ENCODE assay signal across 16 mouse cellular contexts in the genomic region with DNA sequence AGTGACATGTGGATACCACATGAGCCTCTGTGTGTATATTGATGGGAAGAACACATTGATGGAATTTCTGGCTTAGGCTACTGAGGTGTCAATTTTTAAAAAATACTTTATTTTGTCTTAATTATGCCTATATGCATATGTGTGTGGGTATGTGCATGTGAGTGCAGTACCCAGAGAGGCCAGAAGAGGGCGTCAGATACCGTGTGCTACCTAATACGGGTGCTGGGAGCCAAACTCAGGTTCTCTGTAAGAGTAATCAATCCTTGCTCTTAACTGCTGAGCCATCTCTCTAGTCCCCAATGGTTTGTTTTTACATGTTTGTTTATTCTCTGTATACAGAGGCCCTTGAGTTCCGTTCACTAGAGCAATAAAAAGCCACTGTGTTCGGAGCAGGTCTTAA. TPM values are rescaled to one million over a fixed set of nuclear protein-coding genes. Genes with fewer than 3 reads are reported as not detected.
A peak's percentile ranks its signal among the peaks of the same experiment; 100 is the strongest.
DNase-seq lines count a peak whose midpoint lies in the region; ATAC-seq and TF ChIP-seq lines count a peak whose summit lies in the region.
"Had no signal": no experiment of that assay in that cellular context is flagged by ENCODE, and none has a peak within 500 bp of the region (broad histone marks: within the 10 kb centered on the region; RNA-seq: fewer than 3 reads in every experiment).

No protein-coding gene starts in this region.

- no peak overlapping the region for H3K4me3 ChIP-seq in forebrain, postnatal 0 days (ENCODE audit: low read depth, low read length)
- no peak overlapping the region for H3K4me3 ChIP-seq in forebrain, embryonic 16.5 days (replicated peaks; ENCODE audit: low read length)
- no peak overlapping the region for H3K4me3 ChIP-seq in limb, embryonic 12.5 days (replicated peaks)
- H3K4me3 ChIP-seq in limb, embryonic 10.5 days = no peak overlapping the region
- no peak overlapping the region for H3K4me3 ChIP-seq in CH12.LX (replicated peaks in 1 of 3; ENCODE audit: low read depth in 2 of 3, low read length in 2 of 3, poor library complexity in 1 of 3)
- no peak overlapping the region for H3K4me3 ChIP-seq in bone marrow macrophage, adult 2 months (ENCODE audit: insufficient read depth, low read length)
- H3K4me3 ChIP-seq: forebrain, embryonic 15.5 days; heart, embryonic 13.5 days had no signal

- 84% methylated on average over 5 of the region's 5 CpGs for WGBS in forebrain, postnatal 0 days
- 87% methylated on average over 5 of the region's 5 CpGs for WGBS in forebrain, embryonic 16.5 days
- 71% methylated on average over 5 of the region's 5 CpGs for WGBS in limb, embryonic 12.5 days
- 68% methylated on average over 5 of the region's 5 CpGs for WGBS in limb, embryonic 10.5 days

- no peaks in the 10 kb centered on the region for H3K79me2 ChIP-seq in CH12.LX (replicated peaks; ENCODE audit: control insufficient read depth, extremely low read depth, insufficient read depth, poor library complexity, severe bottlenecking)

- no peaks in the 10 kb centered on the region for H3K9me3 ChIP-seq in forebrain, postnatal 0 days (ENCODE audit: low read length)
- H3K9me3 ChIP-seq in forebrain, embryonic 16.5 days (ENCODE audit: control insufficient read depth, low read length) = peaks cover 5% of the 10 kb centered on the region; the same call in 1 of the 2 replicates
- peaks cover 10% of the 10 kb centered on the region; the same call in 1 of the 2 replicates for H3K9me3 ChIP-seq in limb, embryonic 12.5 days
- H3K9me3 ChIP-seq in limb, embryonic 10.5 days (replicated peaks) = no peaks in the 10 kb centered on the region
- peaks cover 10% of the 10 kb centered on the region for H3K9me3 ChIP-seq in CH12.LX (replicated peaks; ENCODE audit: low read length)
- H3K9me3 ChIP-seq: forebrain, embryonic 15.5 days had no signal

- peak; percentile 48 for TF ChIP-seq CTCF in forebrain, postnatal 0 days (IDR thresholded peaks at IDR 0.05; ENCODE audit: low read depth)
- TF ChIP-seq CTCF in CH12.LX (conservative IDR thresholded peaks at IDR 0.05 in 1 of 2, IDR thresholded peaks at IDR 0.05 in 1 of 2; ENCODE audit: low read depth in 2 of 2, low read length in 2 of 2) = peak; percentile 38 to 41; a peak in 3 of 4 replicates
- peak; percentile 21; the same call in 1 of the 2 replicates for TF ChIP-seq CTCF in bone marrow macrophage, adult 2 months (IDR thresholded peaks at IDR 0.05; ENCODE audit: low read depth, low read length)

- TF ChIP-seq RAD21 in CH12.LX (IDR thresholded peaks at IDR 0.05; ENCODE audit: low read depth, low read length) = no peak

- ATAC-seq in forebrain, postnatal 0 days = no peak
- ATAC-seq in forebrain, embryonic 16.5 days = no peak
- 0 out of 2 replicates have a peak, but pooled peaks have one; percentile 33 for ATAC-seq in limb, embryonic 12.5 days (ENCODE audit: insufficient number of reproducible peaks, insufficient read depth, low FRiP score, low TSS enrichment, low read depth)

- no peak for TF ChIP-seq POLR2A in CH12.LX (IDR thresholded peaks at IDR 0.05; ENCODE audit: low read depth, low read length)
- no peak for TF ChIP-seq POLR2A in bone marrow macrophage, adult 2 months (IDR thresholded peaks at IDR 0.05; ENCODE audit: borderline replicate concordance, low read depth, low read length)

- no peaks in the 10 kb centered on the region for H3K36me3 ChIP-seq in forebrain, postnatal 0 days (ENCODE audit: insufficient read depth)
- H3K36me3 ChIP-seq in forebrain, embryonic 16.5 days (ENCODE audit: control insufficient read depth, insufficient read depth) = no peaks in the 10 kb centered on the region
- peaks cover 30% of the 10 kb centered on the region for H3K36me3 ChIP-seq in limb, embryonic 12.5 days
- peaks cover 47% of the 10 kb centered on the region for H3K36me3 ChIP-seq in limb, embryonic 10.5 days
- H3K36me3 ChIP-seq in CH12.LX (replicated peaks in 1 of 2; ENCODE audit: control insufficient read depth in 1 of 2, insufficient read depth in 1 of 2, low read length in 1 of 2) = peaks cover 0 to 13% of the 10 kb centered on the region in 2 experiments
- H3K36me3 ChIP-seq: forebrain, embryonic 15.5 days had no signal

- H3K4me2 ChIP-seq in forebrain, postnatal 0 days (ENCODE audit: low read depth) = no peak overlapping the region
- H3K4me2 ChIP-seq in forebrain, embryonic 16.5 days (ENCODE audit: low read length) = no peak overlapping the region
- no peak overlapping the region for H3K4me2 ChIP-seq in limb, embryonic 12.5 days
- H3K4me2 ChIP-seq in CH12.LX (ENCODE audit: insufficient read depth, low read depth, poor library complexity, severe bottlenecking) = no peak overlapping the region
- H3K4me2 ChIP-seq: forebrain, embryonic 15.5 days; heart, embryonic 13.5 days had no signal

- no peak for DNase-seq in forebrain, postnatal 0 days
- DNase-seq in limb, embryonic 10.5 days (ENCODE audit: low spot score) = no peak
- no peak for DNase-seq in CH12.LX (ENCODE audit: extremely low read depth)
- DNase-seq in adrenal gland, adult 2 months = no peak
- no peak for DNase-seq in kidney, postnatal 10 days
- DNase-seq: adrenal gland, postnatal 36 days; cerebellum, adult 11 months; gastrocnemius, postnatal 14 days; kidney, adult 8-10 months; right cerebral cortex, postnatal 14 days; thymus, postnatal 25 days had no signal

- dilution Hi-C loops in CH12.LX (cut with MboI; ENCODE audit: extremely low pct_ligation_motif_present, extremely low pct_unique_long_range_greater_than_20kb, low sequenced_read_pairs) = no loop called here

- H3K4me1 ChIP-seq in forebrain, postnatal 0 days (ENCODE audit: insufficient read depth) = no peaks in the 10 kb centered on the region
- H3K4me1 ChIP-seq in forebrain, embryonic 16.5 days (replicated peaks; ENCODE audit: control insufficient read depth, insufficient read depth, low read length) = peaks cover 9% of the 10 kb centered on the region
- H3K4me1 ChIP-seq in limb, embryonic 12.5 days (replicated peaks) = peaks cover 31% of the 10 kb centered on the region
- peaks cover 27% of the 10 kb centered on the region for H3K4me1 ChIP-seq in limb, embryonic 10.5 days
- H3K4me1 ChIP-seq in CH12.LX (ENCODE audit: control insufficient read depth in 1 of 2, insufficient read depth in 2 of 2) = no peaks in the 10 kb centered on the region
- H3K4me1 ChIP-seq in bone marrow macrophage, adult 2 months (ENCODE audit: control insufficient read depth, insufficient read depth, low read length) = peaks cover 8% of the 10 kb centered on the region

- in situ Hi-C loops in CH12.LX (cut with MboI; ENCODE audit: low pct_ligation_motif_present, low pct_unique_long_range_greater_than_20kb, low sequenced_read_pairs) = no loop called here

- TF ChIP-seq EP300 in CH12.LX (IDR thresholded peaks at IDR 0.05; ENCODE audit: low read length) = no peak

- no peak overlapping the region for H3K27ac ChIP-seq in forebrain, postnatal 0 days (ENCODE audit: low read depth, low read length)
- H3K27ac ChIP-seq in forebrain, embryonic 16.5 days (ENCODE audit: low read length) = no peak overlapping the region
- H3K27ac ChIP-seq in limb, embryonic 12.5 days = peak overlapping the region; percentile 50; the same call in 1 of the 2 replicates
- no peak overlapping the region for H3K27ac ChIP-seq in limb, embryonic 10.5 days
- H3K27ac ChIP-seq in CH12.LX (ENCODE audit: insufficient read depth, low read depth) = no peak overlapping the region
- no peak overlapping the region for H3K27ac ChIP-seq in bone marrow macrophage, adult 2 months (ENCODE audit: insufficient read depth, low read depth, low read length)
- H3K27ac ChIP-seq: forebrain, embryonic 15.5 days; heart, embryonic 13.5 days had no signal

- no peaks in the 10 kb centered on the region for H3K27me3 ChIP-seq in forebrain, postnatal 0 days (ENCODE audit: insufficient read depth, low read length)
- H3K27me3 ChIP-seq in forebrain, embryonic 16.5 days (replicated peaks; ENCODE audit: control insufficient read depth, insufficient read depth, low read length) = no peaks in the 10 kb centered on the region
- H3K27me3 ChIP-seq in limb, embryonic 12.5 days = no peaks in the 10 kb centered on the region
- H3K27me3 ChIP-seq in limb, embryonic 10.5 days (ENCODE audit: low read depth, poor library complexity, severe bottlenecking) = no peaks in the 10 kb centered on the region
- peaks cover 1% of the 10 kb centered on the region for H3K27me3 ChIP-seq in CH12.LX (replicated peaks)
- H3K27me3 ChIP-seq: forebrain, embryonic 15.5 days; heart, embryonic 13.5 days had no signal

- no peak overlapping the region for H3K9ac ChIP-seq in forebrain, postnatal 0 days
- H3K9ac ChIP-seq in forebrain, embryonic 16.5 days (replicated peaks; ENCODE audit: low read depth, low read length) = no peak overlapping the region
- H3K9ac ChIP-seq in limb, embryonic 12.5 days (replicated peaks) = no peak overlapping the region
- no peak overlapping the region for H3K9ac ChIP-seq in CH12.LX (ENCODE audit: insufficient read depth, low read depth)
- H3K9ac ChIP-seq: forebrain, embryonic 15.5 days; heart, embryonic 13.5 days had no signal

TF ChIP-seq in CH12.LX, 34 proteins besides CTCF, POLR2A, EP300 and RAD21:
- TF ChIP-seq ZNF384 (IDR thresholded peaks at IDR 0.05; ENCODE audit: low read depth, low read length) = no peak
- no peak for TF ChIP-seq JUND (conservative IDR thresholded peaks at IDR 0.05; ENCODE audit: low read depth, low read length)
- TF ChIP-seq MAZ (IDR thresholded peaks at IDR 0.05; ENCODE audit: low read depth, low read length) = no peak
- no peak for TF ChIP-seq E2F4 (IDR thresholded peaks at IDR 0.05; ENCODE audit: insufficient replicate concordance, low read depth, low read length)
- TF ChIP-seq USF2 (conservative IDR thresholded peaks at IDR 0.05; ENCODE audit: low read depth, low read length) = no peak
- TF ChIP-seq IRF4 (IDR thresholded peaks at IDR 0.05; ENCODE audit: low read depth, low read length) = no peak

RNA-seq across cellular contexts. Expression of gene Gse1, which starts 19.4 kb away (rescaled TPM):
- total RNA-seq in forebrain, postnatal 0 days (2014; rRNA removed) = 24.2 and 48.2 TPM in 2 replicates
- 10.5 and 15.9 TPM in 2 replicates for polyA plus RNA-seq in forebrain, postnatal 0 days (2015; fragmentation: Nextera tagmentation; extraction: Ambion mirVana)
- 26.9 and 34.9 TPM in 2 replicates for polyA plus RNA-seq in forebrain, embryonic 16.5 days (2015; fragmentation: Nextera tagmentation; extraction: Ambion mirVana)
- 7.6 and 9.1 TPM in 2 replicates for polyA plus RNA-seq in limb, embryonic 12.5 days (2016; fragmentation: Nextera tagmentation; extraction: Ambion mirVana)
- polyA plus RNA-seq in limb, embryonic 10.5 days (2016; fragmentation: Nextera tagmentation; extraction: Ambion mirVana) = 6.7 and 8.1 TPM in 2 replicates
- total RNA-seq in CH12.LX (2012; rRNA removed) (5.6 and 8.5 TPM in 2 replicates), CH12.LX (2014; rRNA removed) (0.96 and 1.3 TPM in 2 replicates)
- 8.8 and 9.8 TPM in 2 replicates for polyA plus RNA-seq in CH12.LX (2012; ENCODE audit: insufficient read length, low read depth)
- polyA plus RNA-seq in bone marrow macrophage, adult 2 months (2012; ENCODE audit: insufficient read depth, insufficient read length, missing spikeins) = 12.4 and 15.1 TPM in 2 replicates
- 10 to 100 TPM; 27.1 to 28.7 TPM for total RNA-seq in adrenal gland, adult 2 months (2021)
- 42.1 and 46.3 TPM in 2 replicates for polyA plus RNA-seq in adrenal gland, adult 2 months (2012; rRNA removed)
